Mouse (Mus musculus) erythroblast, embryonic 14.5 days (primary cell): ENCODE results near the gene Slc43a2. TPM values are rescaled to one million over a fixed set of nuclear protein-coding genes. Genes with fewer than 3 reads are reported as not detected.

ENCODE experiments used
- H3K27me3 ChIP-seq: 2 replicates; pipeline ENCODE4 v1.6.1; 2012; ENCODE audit warnings: inconsistent platforms; ENCODE audit not compliant: control insufficient read depth
- H3K36me3 ChIP-seq: 2 replicates; pipeline ENCODE4 v1.6.1; 2012; ENCODE audit warnings: mild to moderate bottlenecking, inconsistent platforms; ENCODE audit not compliant: control insufficient read depth
- H3K4me1 ChIP-seq: 2 replicates; pipeline ENCODE4 v1.6.1; 2012; ENCODE audit warnings: inconsistent platforms; ENCODE audit not compliant: control insufficient read depth
- H3K4me3 ChIP-seq: replicated peaks from 2 replicates; pipeline ENCODE3; 2012; ENCODE audit warnings: moderate library complexity, mild to moderate bottlenecking, inconsistent platforms
- H3K9me3 ChIP-seq: 2 replicates; pipeline ENCODE4 v1.6.1; 2012; ENCODE audit warnings: low read length, inconsistent platforms, mixed read lengths; ENCODE audit not compliant: control insufficient read depth
- GATA1 ChIP-seq: IDR thresholded peaks from 2 replicates; pipeline ENCODE4 v1.6.1; 2012; ENCODE audit warnings: low read length, inconsistent platforms, mixed read lengths
- TAL1 ChIP-seq: IDR thresholded peaks from 3 replicates; pipeline ENCODE4 v1.6.1; 2012; ENCODE audit warnings: low read length, inconsistent platforms, mixed read lengths
- polyA plus RNA-seq: library from polyadenylated mRNA; stranded (reverse); fragments of >175 nt; gene quantifications from 2 replicates; pipeline ENCODE4 v1.2.3, GENCODE M21; 2012

The Slc43a2 gene
- polyA plus RNA-seq, 1 experiment, result 0.29 TPM

- TF ChIP-seq GATA1 (no peak), TAL1 (no peak)
- Histone ChIP-seq H3K4me1 (no peaks in the 10 kb centered on the region), H3K27me3 (no peaks in the 10 kb centered on the region), H3K4me3 (no peak overlapping the region), H3K36me3 (no peaks in the 10 kb centered on the region), H3K9me3 (peaks cover 4% of the 10 kb centered on the region)
These were observed 25.6 kb downstream of the Slc43a2 start for GRCm38 (mm10) chr11:75557142-75557541.

GRCm38 (mm10) chr11:75558101-75558500 lies 26.6 kb downstream of the Slc43a2 start:
- H3K36me3 ChIP-seq, result peaks cover 2% of the 10 kb centered on the region

GRCm38 (mm10) chr11:75559870-75560504 lies 28.5 kb downstream of the Slc43a2 start:
- H3K36me3 ChIP-seq, result peaks cover 2% of the 10 kb centered on the region

More at GRCm38 (mm10) chr11:75558101-75558500, 26.6 kb downstream of the Slc43a2 start:
- TF ChIP-seq TAL1 (no peak), GATA1 (no peak)
- Histone ChIP-seq H3K4me1 (no peaks in the 10 kb centered on the region), H3K27me3 (no peaks in the 10 kb centered on the region), H3K4me3 (no peak overlapping the region), H3K9me3 (peaks cover 4% of the 10 kb centered on the region)

GRCm38 (mm10) chr11:75560530-75561409 lies 29.3 kb downstream of the Slc43a2 start:
- Histone ChIP-seq H3K4me3 (no peak overlapping the region), H3K4me1 (peaks cover under 1% of the 10 kb centered on the region), H3K9me3 (peaks cover 4% of the 10 kb centered on the region), H3K27me3 (no peaks in the 10 kb centered on the region), H3K36me3 (peaks cover 2% of the 10 kb centered on the region)
- TF ChIP-seq TAL1 (no peak), GATA1 (no peak)

More at GRCm38 (mm10) chr11:75559870-75560504, 28.5 kb downstream of the Slc43a2 start:
- TF ChIP-seq TAL1, result no peak
- TF ChIP-seq GATA1, result no peak
- H3K9me3 ChIP-seq, result peaks cover 4% of the 10 kb centered on the region
- no peak overlapping the region for H3K4me3 ChIP-seq
- no peaks in the 10 kb centered on the region for H3K27me3 ChIP-seq
- no peaks in the 10 kb centered on the region; the same call in 1 of the 2 replicates for H3K4me1 ChIP-seq

GRCm38 (mm10) chr11:75561410-75561791 lies 29.9 kb downstream of the Slc43a2 start:
- no peak for TF ChIP-seq GATA1
- no peak for TF ChIP-seq TAL1
- Histone ChIP-seq H3K4me3 (no peak overlapping the region), H3K27me3 (no peaks in the 10 kb centered on the region), H3K9me3 (peaks cover 4% of the 10 kb centered on the region), H3K4me1 (peaks cover 2% of the 10 kb centered on the region), H3K36me3 (peaks cover 2% of the 10 kb centered on the region)

DNA sequence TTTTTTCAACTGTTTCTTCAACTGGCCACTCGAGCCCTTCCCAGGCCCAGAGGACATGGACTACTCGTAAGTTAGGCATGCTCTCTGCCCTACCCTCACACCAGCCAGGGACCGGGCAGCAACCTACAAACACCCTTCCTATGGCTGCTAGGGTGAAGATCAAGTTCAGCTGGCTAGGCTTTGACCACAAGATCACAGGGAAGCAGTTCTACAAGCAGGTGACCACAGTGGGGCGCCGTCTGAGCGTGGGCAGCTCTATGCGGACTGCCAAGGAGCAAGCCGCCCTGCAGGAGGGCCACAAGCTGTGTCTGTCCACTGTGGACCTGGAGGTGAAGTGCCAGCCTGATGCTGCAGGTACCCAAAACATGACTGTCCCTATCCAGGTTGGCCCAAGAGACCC lies 31.3 kb downstream of the Slc43a2 start:
- H3K4me3 ChIP-seq, result no peak overlapping the region
- peaks cover 7% of the 10 kb centered on the region for H3K4me1 ChIP-seq
- no peak for TF ChIP-seq TAL1
- TF ChIP-seq GATA1, result no peak
- peaks cover 4% of the 10 kb centered on the region for H3K9me3 ChIP-seq
- H3K27me3 ChIP-seq, result no peaks in the 10 kb centered on the region
- H3K36me3 ChIP-seq, result peaks cover 2% of the 10 kb centered on the region

DNA sequence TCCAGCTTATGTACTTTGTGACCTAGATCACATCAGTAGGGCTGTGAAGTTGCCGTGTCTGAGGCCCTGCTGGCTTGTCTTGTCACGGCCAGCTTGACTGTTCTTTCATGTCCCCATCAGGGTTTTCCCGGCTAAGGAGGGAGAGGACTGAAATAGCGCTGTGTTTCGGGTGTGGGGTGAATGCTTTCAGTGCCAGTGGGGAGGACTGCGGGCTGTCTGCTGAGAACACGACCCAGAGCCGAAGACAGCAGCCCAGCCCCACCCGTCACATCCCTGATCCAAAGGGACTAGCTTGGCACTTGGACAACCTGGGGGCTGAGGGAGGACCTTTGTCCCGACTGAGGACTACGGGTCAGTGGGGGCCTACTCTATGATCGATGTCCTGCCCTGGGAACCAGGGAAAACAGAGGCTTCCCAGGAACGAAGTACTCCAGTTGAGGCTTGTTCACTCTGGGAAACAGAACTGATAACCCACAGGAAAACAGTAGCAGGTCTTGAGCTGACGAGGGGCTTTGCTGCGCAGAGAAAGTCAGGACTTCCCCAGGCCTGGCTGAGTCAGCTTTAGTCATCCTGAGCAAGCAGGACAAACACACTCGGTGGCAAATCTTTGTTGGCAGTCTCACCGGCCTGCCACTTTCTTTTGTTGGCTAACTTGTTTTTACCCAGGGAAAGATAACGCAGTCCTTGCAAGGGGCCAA lies 32.5 kb downstream of the Slc43a2 start:
- Histone ChIP-seq H3K4me1 (peaks cover 8% of the 10 kb centered on the region), H3K4me3 (no peak overlapping the region), H3K36me3 (peaks cover 2% of the 10 kb centered on the region)

GRCm38 (mm10) chr11:75565849-75566248 lies 34.4 kb downstream of the Slc43a2 start:
- peaks cover 2% of the 10 kb centered on the region for H3K36me3 ChIP-seq
- H3K9me3 ChIP-seq, result no peaks in the 10 kb centered on the region
- peaks cover 8% of the 10 kb centered on the region for H3K4me1 ChIP-seq
- no peaks in the 10 kb centered on the region for H3K27me3 ChIP-seq
- H3K4me3 ChIP-seq, result no peak overlapping the region
- TF ChIP-seq GATA1, result no peak
- TF ChIP-seq TAL1, result no peak

More for the DNA sequence above, 32.5 kb downstream of the Slc43a2 start:
- no peaks in the 10 kb centered on the region for H3K27me3 ChIP-seq
- no peaks in the 10 kb centered on the region for H3K9me3 ChIP-seq
- TF ChIP-seq TAL1, result no peak
- no peak for TF ChIP-seq GATA1
